Mouse (Mus musculus): Measurements from ENCODE around the gene Ifi203. TPM values are rescaled to one million over a fixed set of nuclear protein-coding genes. Genes with fewer than 3 reads are reported as not detected.
"Not testable (repeated sequence)": the region's sequence is repeated elsewhere in the genome, so short reads cannot be mapped to it uniquely, and the experiment has no call there.

Gene Ifi203
- total RNA-seq, 2 experiments from 2014 or later: 4.7 to 5.7 TPM

DNA sequence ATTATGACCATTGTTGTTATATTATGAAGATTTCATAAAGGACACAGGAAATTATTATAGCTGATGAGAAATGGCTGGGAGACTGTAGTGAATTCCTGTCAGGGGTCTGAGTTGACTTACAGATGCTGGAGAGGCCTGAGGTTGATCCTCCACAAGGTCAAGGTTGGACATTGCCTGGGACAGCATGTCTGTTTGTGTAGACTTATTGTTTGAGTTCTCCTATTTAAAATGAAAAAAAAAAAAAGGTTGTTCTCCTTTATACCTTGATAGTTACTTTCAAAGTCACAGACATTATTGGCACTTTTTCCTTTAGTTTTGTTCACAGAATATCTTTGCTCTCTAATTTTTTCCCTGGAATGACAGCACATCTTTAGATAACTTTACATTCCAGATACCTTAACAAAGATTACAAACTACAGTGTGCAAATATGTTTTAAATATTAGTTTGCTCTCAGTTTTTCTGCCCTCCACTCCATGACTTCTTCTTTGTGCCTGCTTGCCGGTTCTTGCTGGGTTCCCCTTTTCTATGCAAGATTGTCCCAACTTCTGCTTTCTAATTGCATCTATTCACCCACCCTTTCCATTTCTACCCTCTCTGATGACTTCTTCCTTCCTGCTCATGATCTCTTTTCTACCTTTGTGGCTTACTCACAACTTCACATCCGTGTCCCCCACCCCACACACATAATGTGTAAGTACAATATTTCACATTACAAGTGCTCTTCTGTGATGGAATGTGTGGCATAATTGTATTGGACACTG lies 55.3 kb downstream of the Ifi203 start:
- not testable (repeated sequence) for DNase-seq

DNA sequence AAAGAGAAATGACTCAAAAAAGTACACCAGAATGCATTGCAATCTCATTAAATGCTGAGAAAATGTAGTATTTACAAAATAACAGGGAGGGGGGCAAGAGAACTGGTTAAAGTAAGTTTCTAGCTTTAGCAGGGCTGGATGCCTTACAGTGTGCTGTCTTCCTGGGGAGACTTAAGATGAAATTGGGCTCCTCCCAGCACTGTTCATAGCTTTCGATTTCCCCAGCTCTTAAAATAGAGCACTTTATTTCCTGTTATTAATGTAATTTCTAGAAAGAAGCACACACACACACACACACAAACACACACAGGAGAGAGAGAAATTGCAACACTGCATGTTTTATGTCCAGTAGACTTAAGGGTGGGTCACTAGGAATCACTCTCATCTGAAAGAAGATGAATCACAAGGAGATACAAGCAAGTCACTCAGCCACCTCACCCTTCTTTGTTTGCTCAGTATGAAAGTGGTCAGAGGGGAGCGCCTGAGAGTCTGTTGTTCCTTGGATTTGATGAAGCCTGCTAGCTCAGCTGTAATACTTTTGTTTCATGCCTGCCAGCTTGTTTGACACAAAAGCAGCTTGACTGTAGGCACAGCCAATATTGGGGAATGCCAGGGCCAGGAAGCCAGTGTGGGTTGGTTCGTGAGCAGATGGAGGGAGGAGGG lies 62.3 kb downstream of the Ifi203 start:
- not testable (repeated sequence) for DNase-seq

- not testable (repeated sequence) for DNase-seq
Measured at GRCm38 (mm10) chr1:173879225-173879987, 63.1 kb downstream of the Ifi203 start.

- not testable (repeated sequence) for DNase-seq
Measured at GRCm38 (mm10) chr1:173878264-173878663, 64.2 kb downstream of the Ifi203 start.

DNA sequence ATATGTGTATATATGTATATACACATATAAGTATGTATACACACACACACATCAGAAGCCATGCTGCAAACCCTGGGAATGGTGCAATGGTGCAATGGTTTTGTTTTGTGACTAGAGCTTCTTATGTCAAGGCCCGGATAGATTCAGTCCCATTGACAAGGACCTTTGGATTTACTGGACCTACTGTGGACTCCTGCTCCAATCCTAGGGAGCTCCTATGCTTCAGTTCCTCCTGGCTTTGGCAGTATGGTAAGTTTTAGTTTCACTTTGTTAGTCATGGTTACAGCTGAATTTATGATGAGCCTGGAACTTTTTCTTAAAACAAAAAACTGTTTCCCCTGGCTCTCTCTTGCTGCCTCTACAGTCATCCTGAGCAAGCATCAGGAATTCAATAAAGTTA lies 65.3 kb downstream of the Ifi203 start:
- DNase-seq: not testable (repeated sequence)

Other genes starting within 250 kb of the Ifi203 start
- gene Ifi207, start 200.9 kb downstream of the Ifi203 start, total RNA-seq (2021): 1 to 10 TPM in 1 of 2 experiments, under 1 TPM in 1; 0.68 to 1.1 TPM
- 1 to 10 TPM in 1 of 2 experiments, under 1 TPM in 1; 0.92 to 1.1 TPM for gene Ifi204, start 175.7 kb downstream of the Ifi203 start, total RNA-seq (2021)
- gene Ifi211, start 29.6 kb downstream of the Ifi203 start, total RNA-seq (2021): under 1 TPM; 0.24 to 0.36 TPM
- gene Mndal, start 181 bp downstream of the Ifi203 start, total RNA-seq (2021): 1 to 10 TPM; 5.5 to 5.8 TPM
- not detected for gene Ifi202b, start 40.1 kb upstream of the Ifi203 start, total RNA-seq (2021)
- gene Ifi205, start 89.1 kb upstream of the Ifi203 start, total RNA-seq (2021): under 1 TPM in 1 of 2 experiments, not detected in 1; 0.33 TPM
- not detected for gene Olfr433, start 98.0 kb upstream of the Ifi203 start, total RNA-seq (2021)
- gene Olfr432, start 106.5 kb upstream of the Ifi203 start, total RNA-seq (2021): not detected
- gene Olfr430, start 123.9 kb upstream of the Ifi203 start, total RNA-seq (2021): not detected
- gene Olfr429, start 141.7 kb upstream of the Ifi203 start, total RNA-seq (2021): not detected
- not detected for gene Olfr427, start 154.2 kb upstream of the Ifi203 start, total RNA-seq (2021)
- not detected for gene Olfr231, start 178.5 kb upstream of the Ifi203 start, total RNA-seq (2021)
- not detected for gene Olfr424, start 188.8 kb upstream of the Ifi203 start, total RNA-seq (2021)
- not detected for gene Olfr420, start 213.0 kb upstream of the Ifi203 start, total RNA-seq (2021)
- 10 to 100 TPM in 1 of 2 experiments, 1 to 10 TPM in 1; 9.8 to 13.5 TPM for gene Spta1, start 230.1 kb upstream of the Ifi203 start, total RNA-seq (2021)